Comparison of ENCODE assay signal across 8 mouse cellular contexts in the genomic region with DNA sequence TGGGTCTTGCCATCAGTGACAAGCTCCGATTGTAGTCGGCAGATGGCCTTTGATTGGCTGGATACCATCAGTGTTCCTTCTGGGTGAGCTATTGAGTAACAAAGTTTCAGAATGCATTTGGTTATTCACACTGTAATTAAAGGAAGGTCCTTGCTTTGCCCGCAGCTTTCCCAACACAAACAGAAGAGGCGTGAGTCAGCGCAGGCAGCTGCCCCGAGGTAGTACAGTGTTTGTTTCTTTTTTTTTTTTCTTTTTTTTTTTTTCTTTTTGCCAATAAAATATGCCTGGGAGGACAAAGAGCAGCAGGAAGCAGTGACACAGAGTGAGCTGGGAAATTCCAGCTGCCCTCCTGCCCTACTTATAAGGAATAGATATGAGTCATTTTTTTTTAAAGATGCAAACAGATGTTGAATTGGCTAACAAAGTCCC.
DNase-seq lines count a peak whose midpoint lies in the region; ATAC-seq and TF ChIP-seq lines count a peak whose summit lies in the region.

No protein-coding gene starts in this region.

- no peaks in the 10 kb centered on the region for H3K36me3 ChIP-seq in limb, embryonic 14.5 days (ENCODE audit: control insufficient read depth, insufficient read depth, low read length)
- H3K36me3 ChIP-seq in limb, embryonic 10.5 days = no peaks in the 10 kb centered on the region
- no peaks in the 10 kb centered on the region for H3K36me3 ChIP-seq in intestine, embryonic 14.5 days (ENCODE audit: control insufficient read depth, insufficient read depth, low read length)
- H3K36me3 ChIP-seq in lung, embryonic 15.5 days = no peaks in the 10 kb centered on the region

- H3K4me3 ChIP-seq in limb, embryonic 14.5 days (replicated peaks; ENCODE audit: low read length) = no peak overlapping the region
- H3K4me3 ChIP-seq in limb, embryonic 10.5 days = no peak overlapping the region
- H3K4me3 ChIP-seq in intestine, embryonic 14.5 days (ENCODE audit: low read depth, low read length) = no peak overlapping the region
- H3K4me3 ChIP-seq in lung, embryonic 15.5 days = no peak overlapping the region

- H3K9ac ChIP-seq in limb, embryonic 14.5 days (ENCODE audit: low read depth, low read length, severe bottlenecking) = no peak overlapping the region
- H3K9ac ChIP-seq in intestine, embryonic 14.5 days (ENCODE audit: low read length) = no peak overlapping the region
- no peak overlapping the region for H3K9ac ChIP-seq in lung, embryonic 15.5 days

- no peak for TF ChIP-seq POLR2A in limb, embryonic 14.5 days (IDR thresholded peaks at IDR 0.05; ENCODE audit: borderline replicate concordance, extremely low read depth, insufficient read depth, insufficient read length)

- no peaks in the 10 kb centered on the region for H3K27me3 ChIP-seq in limb, embryonic 14.5 days (ENCODE audit: control insufficient read depth, insufficient read depth, low read length)
- H3K27me3 ChIP-seq in limb, embryonic 10.5 days (ENCODE audit: low read depth, poor library complexity, severe bottlenecking) = no peaks in the 10 kb centered on the region
- H3K27me3 ChIP-seq in intestine, embryonic 14.5 days (replicated peaks; ENCODE audit: control insufficient read depth, insufficient read depth, low read length) = no peaks in the 10 kb centered on the region
- H3K27me3 ChIP-seq in lung, embryonic 15.5 days = no peaks in the 10 kb centered on the region

- H3K27ac ChIP-seq in limb, embryonic 14.5 days (replicated peaks; ENCODE audit: low read depth, low read length) = no peak overlapping the region
- no peak overlapping the region for H3K27ac ChIP-seq in limb, embryonic 10.5 days
- H3K27ac ChIP-seq in intestine, embryonic 14.5 days (ENCODE audit: low read depth) = peak overlapping the region; percentile 2; the same call in 1 of the 2 replicates
- H3K27ac ChIP-seq in lung, embryonic 15.5 days = no peak overlapping the region

- no peak for ATAC-seq in limb, embryonic 14.5 days (ENCODE audit: low FRiP score, low read depth)
- no peak for ATAC-seq in intestine, embryonic 14.5 days (replicated peaks; ENCODE audit: low FRiP score, low TSS enrichment, low read depth)
- ATAC-seq in lung, embryonic 15.5 days (ENCODE audit: borderline replicate concordance, extremely low read depth, low FRiP score, low TSS enrichment) = peak; percentile 57; the same call in 1 of the 2 replicates

- no peaks in the 10 kb centered on the region for H3K9me3 ChIP-seq in limb, embryonic 14.5 days (ENCODE audit: control insufficient read depth, low read length)
- no peaks in the 10 kb centered on the region for H3K9me3 ChIP-seq in limb, embryonic 10.5 days (replicated peaks)
- H3K9me3 ChIP-seq in intestine, embryonic 14.5 days (ENCODE audit: control insufficient read depth, low read length) = no peaks in the 10 kb centered on the region
- no peaks in the 10 kb centered on the region for H3K9me3 ChIP-seq in lung, embryonic 15.5 days

- peak; percentile 28 for DNase-seq in limb, embryonic 14.5 days (ENCODE audit: low spot score)
- DNase-seq in limb, embryonic 10.5 days (ENCODE audit: low spot score) = no peak
- peak; percentile 58 for DNase-seq in adrenal gland, postnatal 10 days
- DNase-seq in intestine, embryonic 14.5 days (ENCODE audit: low spot score) = peak; percentile 55
- peak; percentile 13 for DNase-seq in yolk sac, embryonic 10.5 days (ENCODE audit: low spot score)
- no peak for DNase-seq in cerebellum, adult 8-10 months
- DNase-seq in right cerebral cortex, postnatal 10 days (ENCODE audit: low spot score in 2 of 2) = no peak

- H3K4me2 ChIP-seq in limb, embryonic 14.5 days (replicated peaks; ENCODE audit: low read depth, low read length, severe bottlenecking) = no peak overlapping the region
- no peak overlapping the region; the same call in 1 of the 2 replicates for H3K4me2 ChIP-seq in intestine, embryonic 14.5 days (ENCODE audit: low read length)
- no peak overlapping the region for H3K4me2 ChIP-seq in lung, embryonic 15.5 days

- no peaks in the 10 kb centered on the region for H3K4me1 ChIP-seq in limb, embryonic 14.5 days (ENCODE audit: control insufficient read depth, insufficient read depth, low read length)
- no peaks in the 10 kb centered on the region for H3K4me1 ChIP-seq in limb, embryonic 10.5 days
- peaks cover 17% of the 10 kb centered on the region for H3K4me1 ChIP-seq in intestine, embryonic 14.5 days (replicated peaks; ENCODE audit: control insufficient read depth, insufficient read depth, low read length)
- peaks cover 12% of the 10 kb centered on the region; the same call in 1 of the 2 replicates for H3K4me1 ChIP-seq in lung, embryonic 15.5 days

- WGBS in limb, embryonic 14.5 days = 39% methylated on average over 6 of the region's 6 CpGs
- WGBS in limb, embryonic 10.5 days = 63% methylated on average over 6 of the region's 6 CpGs
- 36% methylated on average over 6 of the region's 6 CpGs for WGBS in intestine, embryonic 14.5 days
- WGBS in lung, embryonic 15.5 days = 29% methylated on average over 6 of the region's 6 CpGs

Comparison
In these comparisons a context has a peak if more than half of its experiments do, and no peak if none do; other contexts are left out.
1. DNase-seq: peak in limb, embryonic 14.5 days (single experiment), adrenal gland, postnatal 10 days (single experiment), intestine, embryonic 14.5 days (single experiment) and yolk sac, embryonic 10.5 days (single experiment); none in limb, embryonic 10.5 days (single experiment), cerebellum, adult 8-10 months (single experiment) and right cerebral cortex, postnatal 10 days (0 of 2).